Mouse (Mus musculus) mouse embryonic stem cell (cell line): Measurements from ENCODE around the gene Plscr5.

Source experiments
- in situ Hi-C, 2 experiments: fragments of 300-500 bp; cut with MboI; formaldehyde crosslinking; loops; 1 replicate in 1 of 2; 3 replicates in 1 of 2; pipeline ENCODE4 v1.14.3; 2019 to 2020; ENCODE audit warnings: low sequenced_read_pairs in 2 of 2, low pct_unique_long_range_greater_than_20kb in 1 of 2, mixed read lengths in 1 of 2; ENCODE audit not compliant: unreplicated experiment in 1 of 2

The Plscr5 gene

DNA sequence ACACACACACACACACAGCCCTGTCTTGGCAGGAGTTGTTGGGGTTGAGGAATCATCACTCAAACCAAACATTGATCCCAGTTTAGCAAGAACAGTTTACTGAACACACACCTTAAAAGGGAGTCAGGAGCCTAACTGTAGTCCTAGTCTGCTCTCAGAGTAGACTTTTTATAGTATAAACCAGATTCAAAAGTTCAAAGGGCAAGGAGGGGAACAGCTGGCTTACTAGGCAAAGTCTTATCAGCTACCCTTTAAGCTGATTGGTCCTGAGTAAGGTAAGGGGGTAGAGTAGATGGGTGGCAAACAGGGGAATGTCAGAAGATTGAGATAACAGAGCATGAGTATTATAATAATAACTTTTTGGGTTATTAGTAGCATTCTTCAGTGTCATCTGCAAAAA, 28.7 kb downstream of the Plscr5 start:
- in situ Hi-C loops = no loop called here

DNA sequence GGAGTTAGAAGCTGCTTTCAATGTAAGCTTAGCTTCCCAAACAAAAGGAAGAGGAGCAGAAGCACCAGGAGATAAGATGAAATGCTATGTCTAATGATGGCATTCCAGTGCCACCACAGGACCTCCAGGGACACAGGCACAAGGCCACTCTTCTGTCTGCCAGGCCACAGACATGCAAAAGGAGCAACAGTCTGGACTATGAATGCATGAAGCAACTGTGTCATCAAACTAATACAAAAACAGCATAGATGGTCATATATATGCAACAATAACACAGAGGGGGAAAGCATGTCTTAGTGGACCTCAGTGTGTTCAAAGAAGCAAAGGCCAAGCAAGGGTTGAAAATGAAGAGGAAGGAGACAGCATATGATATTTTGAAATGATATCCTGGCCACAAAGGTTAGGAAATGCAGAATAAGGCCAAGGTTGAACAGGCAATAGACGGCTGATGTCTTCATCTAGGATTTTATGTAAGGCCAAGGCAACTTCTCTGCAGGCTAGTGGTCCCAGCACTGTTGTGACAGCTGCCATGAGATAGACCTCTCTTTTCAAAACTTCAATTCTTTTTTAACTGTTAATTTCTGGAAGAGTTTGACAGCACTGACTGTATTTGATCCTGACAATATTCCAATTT, 32.0 kb downstream of the Plscr5 start:
- in situ Hi-C loops = no loop called here

DNA sequence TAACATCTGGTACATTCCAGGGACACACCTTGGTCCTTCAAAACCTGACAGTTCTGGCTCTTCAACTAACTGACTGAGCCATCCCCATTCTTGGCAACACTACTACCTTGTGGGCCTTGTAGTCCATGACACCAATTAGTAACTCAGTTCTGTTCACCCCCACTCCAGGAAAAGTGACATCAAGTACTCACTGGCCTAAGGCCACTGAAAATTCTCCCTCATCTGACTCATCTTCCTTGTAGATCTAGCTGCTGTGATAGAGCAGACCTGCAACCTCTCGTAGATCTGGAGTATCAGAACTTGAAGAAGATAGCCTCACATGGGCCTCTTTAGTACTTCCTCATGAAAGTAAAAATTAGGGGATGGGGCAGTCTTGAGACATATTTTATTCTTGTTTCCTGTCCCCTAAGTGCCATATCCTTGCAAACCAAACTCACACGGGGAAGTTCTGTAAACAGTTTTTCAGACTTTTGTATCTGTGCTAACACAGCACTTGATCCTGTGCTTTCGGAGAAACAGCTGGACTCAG, 33.5 kb downstream of the Plscr5 start:
- in situ Hi-C loops = no loop called here

DNA sequence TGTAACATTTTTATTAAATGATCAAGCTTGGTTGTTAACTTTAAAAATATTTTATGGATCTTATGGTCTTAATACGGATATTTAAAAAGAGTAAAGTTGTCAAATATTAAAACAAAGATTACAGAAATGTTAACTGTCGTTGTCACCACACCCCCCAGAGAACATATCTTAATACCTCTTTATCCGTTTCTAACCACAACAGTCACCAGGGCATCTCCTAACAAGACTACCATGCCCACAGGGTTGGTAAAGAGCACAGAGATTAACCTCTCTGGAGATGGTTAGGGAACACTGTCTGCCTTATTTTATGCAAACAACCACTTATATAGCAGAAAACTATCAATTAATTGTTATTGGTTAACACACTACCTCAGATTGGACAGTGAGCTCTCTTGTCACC, 34.1 kb downstream of the Plscr5 start:
- in situ Hi-C loops = no loop called here

DNA sequence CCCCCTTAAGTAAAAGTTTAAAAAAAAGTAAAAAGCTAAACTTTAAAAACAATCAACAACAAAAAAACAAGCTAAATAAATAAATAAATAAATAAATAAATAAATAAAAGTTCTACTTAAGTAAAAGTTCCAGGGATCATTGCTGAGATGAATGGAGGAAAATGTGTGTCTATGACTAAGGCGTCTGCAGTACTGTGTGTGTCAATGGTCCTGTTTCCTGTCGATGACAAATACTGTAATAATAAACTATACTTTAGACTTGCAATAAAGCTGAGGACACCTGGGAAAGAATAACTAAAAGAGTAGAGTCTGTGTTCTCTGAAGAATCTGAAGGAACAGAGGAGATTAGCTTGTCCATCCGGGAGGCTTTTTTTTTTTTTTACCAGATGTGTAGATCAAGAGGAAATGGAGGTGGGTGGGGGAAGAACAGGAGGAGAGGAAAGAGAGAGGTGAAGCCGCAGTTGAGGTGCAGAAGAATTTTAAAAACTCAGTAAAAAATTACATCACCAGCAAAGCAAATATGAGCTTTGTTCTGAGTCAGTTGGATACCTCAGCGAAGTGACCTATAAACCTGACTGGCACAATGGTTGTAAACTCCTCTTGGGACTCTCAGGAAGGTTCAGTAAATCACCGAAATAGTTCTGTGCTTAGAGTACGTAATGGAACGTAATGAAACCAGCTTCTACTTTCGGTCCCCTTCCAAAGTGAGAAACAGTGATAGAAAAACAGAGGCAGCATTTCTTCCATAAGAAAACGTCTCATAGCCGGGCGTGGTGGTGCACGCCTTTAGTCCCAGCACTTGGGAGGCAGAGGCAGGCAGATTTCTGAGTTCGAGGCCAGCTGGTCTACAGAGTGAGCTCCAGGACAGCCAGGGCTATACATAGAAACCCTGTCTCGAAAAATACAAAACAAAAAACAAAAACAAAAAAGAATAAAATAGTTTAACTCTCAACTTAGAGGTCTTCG, 36.4 kb downstream of the Plscr5 start:
- in situ Hi-C loops = no loop called here

DNA sequence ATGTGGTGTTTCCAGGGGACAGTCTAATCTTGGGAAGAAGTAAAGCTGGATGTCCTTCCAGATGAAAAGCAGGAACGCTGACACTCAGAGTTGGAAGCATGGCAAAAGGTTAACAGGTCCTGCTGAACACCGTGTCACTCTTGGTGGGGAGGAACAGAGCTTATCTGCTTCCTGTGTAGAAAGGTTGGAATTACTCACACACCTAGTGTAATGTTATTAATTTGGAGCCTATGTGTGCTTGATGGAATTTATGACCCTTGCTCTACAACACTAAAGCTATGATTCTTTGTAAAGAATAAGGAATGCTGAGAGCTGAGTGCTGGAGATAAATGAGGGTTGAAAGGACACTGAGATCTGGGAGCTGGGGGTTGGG, 37.1 kb downstream of the Plscr5 start:
- in situ Hi-C loops = no loop called here

DNA sequence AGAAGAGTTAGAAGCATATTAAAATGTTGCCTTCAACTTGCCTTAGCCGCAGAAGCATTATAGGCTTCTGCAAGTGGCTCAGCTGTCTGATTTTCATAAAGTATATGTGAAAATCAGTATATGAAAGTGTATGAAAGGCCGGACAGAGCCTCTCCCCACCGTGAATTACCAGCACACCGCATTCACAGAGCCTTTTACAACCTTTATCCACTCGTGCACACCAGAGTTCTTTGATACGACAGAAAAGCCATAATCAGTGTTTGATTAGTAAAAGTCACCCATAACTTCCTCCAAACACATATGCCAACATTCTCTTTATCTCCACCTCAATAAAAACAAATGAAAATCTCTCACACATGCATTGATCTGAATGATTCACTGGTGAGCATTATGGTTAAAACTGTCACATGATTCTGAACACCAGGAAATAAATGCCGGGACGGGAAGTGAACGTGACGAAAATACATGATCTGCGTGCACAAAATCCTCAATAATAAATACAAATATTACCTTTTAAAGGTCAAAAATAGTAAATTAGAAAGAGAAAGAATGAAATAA, 42.2 kb downstream of the Plscr5 start:
- in situ Hi-C loops = no loop called here

DNA sequence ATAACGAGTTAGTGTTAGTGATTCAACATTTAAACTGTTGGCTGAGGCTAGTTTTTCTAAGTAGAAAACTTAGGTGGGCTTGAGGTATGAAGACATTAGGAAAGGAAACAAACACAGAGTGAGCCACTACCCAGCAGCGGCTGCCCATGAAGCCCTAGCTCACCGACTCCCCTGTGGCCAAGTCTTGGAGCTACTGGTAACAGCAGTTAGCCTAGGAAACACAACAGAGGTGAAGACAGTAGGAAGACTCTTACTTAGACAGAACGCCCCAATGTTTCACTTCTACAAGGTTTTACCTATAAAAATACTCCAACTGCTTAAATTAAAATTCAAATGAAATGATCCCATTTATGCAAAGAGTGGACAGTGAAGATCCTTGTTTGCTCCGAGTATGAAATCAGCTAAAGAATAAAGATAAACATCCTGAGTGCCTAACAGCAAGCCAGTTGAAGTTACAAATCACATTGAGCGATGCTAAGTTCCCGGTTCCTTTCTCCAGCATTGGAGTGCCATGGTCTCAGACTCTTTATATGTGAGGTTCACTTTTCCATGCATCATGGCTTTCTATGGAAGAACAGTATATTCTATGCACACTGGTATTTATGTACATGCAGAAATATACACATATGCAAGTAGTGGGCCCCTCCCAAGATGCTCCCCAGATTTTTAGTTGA, 56.2 kb downstream of the Plscr5 start:
- in situ Hi-C loops = no loop called here

DNA sequence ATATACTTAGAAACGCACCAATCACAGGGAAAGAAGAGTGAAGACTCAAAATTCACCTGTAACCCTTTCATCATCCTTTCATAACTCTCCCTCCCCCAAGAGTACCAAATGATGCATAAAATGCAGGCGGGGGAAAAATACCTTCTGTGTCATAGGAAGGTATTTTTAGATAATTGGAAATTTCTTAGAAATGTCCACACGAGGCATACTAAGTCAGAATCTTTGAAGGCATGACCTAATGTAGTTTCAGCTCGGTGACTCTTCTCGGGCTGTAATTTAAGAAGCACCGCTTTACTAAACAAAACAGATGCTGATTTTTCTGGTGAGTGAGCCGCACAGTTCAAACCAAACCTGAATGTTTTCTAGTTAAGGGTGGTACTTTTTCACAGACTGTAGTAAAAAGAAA, 56.7 kb downstream of the Plscr5 start, which contains the start of gene Plscr1:
Gene Plscr1, plus strand, starts transcription at position 304 of the 406 bp plus-strand sequence.
- in situ Hi-C loops = no loop called here

DNA sequence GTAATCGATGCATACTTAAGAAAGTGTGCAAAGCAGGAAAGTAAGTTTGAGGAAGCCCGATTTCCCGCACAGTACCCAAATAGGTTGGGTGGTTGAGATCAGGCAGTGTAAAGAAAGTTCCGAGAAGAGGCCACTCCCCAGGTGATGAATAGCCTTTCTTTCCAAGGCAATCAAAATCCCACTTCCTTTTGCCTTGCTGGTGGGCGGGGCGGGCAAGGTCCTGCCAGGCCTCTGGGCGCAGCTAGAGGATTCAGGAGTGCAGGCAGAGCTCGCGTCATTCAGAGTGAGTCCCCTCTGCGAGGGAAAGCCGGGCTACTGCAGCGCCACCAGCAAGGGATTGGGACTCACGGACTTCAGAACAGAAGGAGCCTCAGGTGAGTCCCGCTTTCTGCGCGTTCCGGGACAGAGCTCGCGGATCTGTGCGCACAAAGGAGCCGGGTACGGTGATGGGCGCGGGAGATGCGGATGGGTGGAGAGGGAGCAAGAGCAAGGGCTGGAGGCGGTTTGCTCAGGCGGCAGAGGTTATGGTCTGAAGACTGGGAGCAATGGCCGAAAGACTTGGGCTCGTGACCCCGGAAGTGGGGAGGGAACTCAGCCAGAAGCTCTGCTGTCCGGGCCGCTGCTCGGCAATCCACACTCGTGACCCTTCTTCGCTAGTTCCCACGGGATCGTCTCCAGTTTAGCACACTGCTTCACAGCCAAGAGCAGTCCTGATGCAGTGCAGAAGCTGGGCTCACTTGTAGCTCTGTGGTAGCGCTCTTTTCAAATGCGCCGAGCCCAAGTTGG, 57.4 kb downstream of the Plscr5 start:
- in situ Hi-C loops = no loop called here

DNA sequence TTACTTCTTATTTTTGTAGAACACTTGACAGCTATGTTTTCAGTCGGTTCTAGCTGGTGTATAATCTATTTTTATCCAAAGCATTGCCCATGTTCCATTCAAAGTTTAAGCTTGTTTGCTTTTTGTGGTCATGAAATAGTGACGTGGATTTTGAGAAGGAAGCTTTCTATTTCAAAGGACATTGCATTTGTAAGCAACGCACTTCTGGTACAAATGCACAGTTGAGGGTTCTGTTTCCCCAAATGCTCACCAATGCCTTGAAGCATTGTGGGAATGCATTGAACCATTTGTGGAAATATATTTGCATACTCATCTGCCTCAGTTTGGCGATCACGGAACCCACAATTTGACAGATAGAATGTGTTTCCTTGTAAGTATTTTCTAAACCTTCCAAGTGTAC, 60.0 kb downstream of the Plscr5 start:
- in situ Hi-C loops = no loop called here

DNA sequence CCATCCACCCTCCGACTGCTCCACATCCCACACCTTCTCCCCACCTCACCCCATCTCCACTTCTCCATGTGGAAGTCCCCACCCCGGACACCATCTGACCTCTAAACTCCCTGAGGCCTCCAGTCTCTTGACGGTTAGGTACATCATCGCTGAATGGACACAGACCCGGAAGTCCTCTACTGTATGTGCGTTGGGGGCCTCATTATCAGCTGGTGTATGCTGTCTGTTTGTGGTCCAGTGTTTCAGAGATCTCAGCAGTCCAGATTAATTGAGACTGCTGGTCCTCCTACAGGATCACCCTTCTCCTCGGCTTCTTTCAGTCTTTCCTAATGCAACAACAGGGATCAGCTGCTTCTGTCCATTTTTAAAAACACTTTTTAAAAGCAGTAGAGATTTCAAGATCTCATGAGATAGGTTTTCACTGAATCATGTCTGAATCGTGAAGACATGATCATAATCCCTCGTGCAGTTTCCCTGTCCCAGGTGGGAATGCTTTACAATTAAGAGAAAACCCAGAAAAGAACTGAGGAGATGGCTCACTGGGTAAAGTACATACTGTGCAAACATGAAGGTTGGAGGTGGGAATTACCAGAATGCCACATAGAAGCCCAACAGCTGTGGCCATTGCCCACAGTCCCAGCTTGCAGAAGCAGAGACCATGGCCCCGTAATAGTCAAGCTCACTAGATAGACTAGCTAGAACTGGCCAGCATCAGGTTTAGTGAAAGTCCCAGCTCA, 61.0 kb downstream of the Plscr5 start:
- in situ Hi-C loops = no loop called here
